Mouse (Mus musculus) small intestine, adult 2 months (tissue): ENCODE data around the gene Amer3.

Experiments
- CTCF ChIP-seq: fragments of 200-500 bp; IDR thresholded peaks from 2 replicates; pipeline ENCODE4 v1.5.1; 2012; ENCODE audit warnings: low read depth, mild to moderate bottlenecking, control low read depth, inconsistent platforms, low read length, moderate library complexity, mixed read lengths; ENCODE audit not compliant: insufficient replicate concordance, insufficient read length; ENCODE audit errors: extremely low read depth
- POLR2A ChIP-seq: fragments of 200-500 bp; IDR thresholded peaks from 2 replicates; pipeline ENCODE4 v1.6.1; 2012; ENCODE audit warnings: low read depth, mild to moderate bottlenecking, control low read depth, inconsistent platforms, low read length, moderate library complexity

GRCm38 (mm10) chr1:34582218-34582617, 2.8 kb downstream of the Amer3 start:
- TF ChIP-seq POLR2A: no peak
- no peak for TF ChIP-seq CTCF
